ENCODE assay signal across 8 mouse cellular contexts in genomic region chr6:67036356-67036811, GRCm38 (mm10). TPM values are rescaled to one million over a fixed set of nuclear protein-coding genes. Genes with fewer than 3 reads are reported as not detected.
DNase-seq lines count a peak whose midpoint lies in the region; ATAC-seq and TF ChIP-seq lines count a peak whose summit lies in the region.

No protein-coding gene starts in this region.

- H3K4me3 ChIP-seq in bone marrow macrophage, adult 2 months (ENCODE audit: insufficient read depth, low read length) = peak overlapping the region; percentile 81
- H3K4me3 ChIP-seq in embryonic facial prominence, embryonic 15.5 days (replicated peaks) = peak overlapping the region; percentile 74
- peak overlapping the region; percentile 77 for H3K4me3 ChIP-seq in limb, embryonic 14.5 days (replicated peaks; ENCODE audit: low read length)
- H3K4me3 ChIP-seq in midbrain, embryonic 16.5 days (ENCODE audit: low read depth, low read length) = peak overlapping the region; percentile 84
- H3K4me3 ChIP-seq in spleen, adult 2 months (ENCODE audit: extremely low read depth, insufficient read depth, insufficient read length) = peak overlapping the region; percentile 82

- peak overlapping the region; percentile 64 for H3K27ac ChIP-seq in bone marrow macrophage, adult 2 months (ENCODE audit: insufficient read depth, low read depth, low read length)
- peak overlapping the region; percentile 84 for H3K27ac ChIP-seq in embryonic facial prominence, embryonic 15.5 days (replicated peaks)
- H3K27ac ChIP-seq in limb, embryonic 14.5 days (replicated peaks; ENCODE audit: low read depth, low read length) = peak overlapping the region; percentile 89
- H3K27ac ChIP-seq in midbrain, embryonic 16.5 days (ENCODE audit: low read length) = peak overlapping the region; percentile 92
- peak overlapping the region; percentile 68 for H3K27ac ChIP-seq in spleen, adult 2 months (ENCODE audit: insufficient read depth, low read length)

- WGBS in embryonic facial prominence, embryonic 15.5 days = 0% methylated on average over 29 of the region's 29 CpGs
- WGBS in limb, embryonic 14.5 days = 0% methylated on average over 29 of the region's 29 CpGs
- under 1% methylated on average over 27 of the region's 29 CpGs for WGBS in midbrain, embryonic 16.5 days
- under 1% methylated on average over 29 of the region's 29 CpGs for WGBS in spleen, adult 2 months

- no peaks in the 10 kb centered on the region for H3K36me3 ChIP-seq in embryonic facial prominence, embryonic 15.5 days
- H3K36me3 ChIP-seq in limb, embryonic 14.5 days (ENCODE audit: control insufficient read depth, insufficient read depth, low read length) = no peaks in the 10 kb centered on the region
- no peaks in the 10 kb centered on the region for H3K36me3 ChIP-seq in midbrain, embryonic 16.5 days (ENCODE audit: control insufficient read depth, insufficient read depth, low read length)
- H3K36me3 ChIP-seq in spleen, adult 2 months (ENCODE audit: control insufficient read depth, insufficient read depth, low read length) = peaks cover 5% of the 10 kb centered on the region; the same call in 1 of the 2 replicates

- peak; percentile 81 for DNase-seq in B cell, adult 2 months
- DNase-seq in heart, adult 9 months (ENCODE audit: low spot score in 2 of 2) = peak; percentile 85 to 87
- DNase-seq in kidney, adult 9 months = peak; percentile 94
- peak; percentile 83 for DNase-seq in limb, embryonic 14.5 days (ENCODE audit: low spot score)
- peak; percentile 47 to 80 for DNase-seq in spleen, adult 2 months (ENCODE audit: low read depth in 1 of 2, low spot score in 2 of 2)

- ATAC-seq in embryonic facial prominence, embryonic 15.5 days (ENCODE audit: insufficient number of reproducible peaks, low FRiP score, low TSS enrichment, low read depth) = peak; percentile 64
- ATAC-seq in limb, embryonic 14.5 days (ENCODE audit: low FRiP score, low read depth) = peak; percentile 75
- peak; percentile 81 for ATAC-seq in midbrain, embryonic 16.5 days

- H3K27me3 ChIP-seq in embryonic facial prominence, embryonic 15.5 days = no peaks in the 10 kb centered on the region
- no peaks in the 10 kb centered on the region for H3K27me3 ChIP-seq in limb, embryonic 14.5 days (ENCODE audit: control insufficient read depth, insufficient read depth, low read length)
- H3K27me3 ChIP-seq in midbrain, embryonic 16.5 days (ENCODE audit: control insufficient read depth, insufficient read depth, low read depth, low read length) = no peaks in the 10 kb centered on the region; the same call in 1 of the 2 replicates
- no peaks in the 10 kb centered on the region; the same call in 1 of the 2 replicates for H3K27me3 ChIP-seq in spleen, adult 2 months (ENCODE audit: control insufficient read depth, insufficient read depth, low read length)

- no peak for TF ChIP-seq POLR2A in bone marrow macrophage, adult 2 months (IDR thresholded peaks at IDR 0.05; ENCODE audit: borderline replicate concordance, low read depth, low read length)
- TF ChIP-seq POLR2A in limb, embryonic 14.5 days (IDR thresholded peaks at IDR 0.05; ENCODE audit: borderline replicate concordance, extremely low read depth, insufficient read depth, insufficient read length) = no peak
- TF ChIP-seq POLR2A in spleen, adult 2 months (IDR thresholded peaks at IDR 0.05; ENCODE audit: low read depth, low read length) = no peak

- H3K9me3 ChIP-seq in embryonic facial prominence, embryonic 15.5 days (replicated peaks) = no peaks in the 10 kb centered on the region
- H3K9me3 ChIP-seq in limb, embryonic 14.5 days (ENCODE audit: control insufficient read depth, low read length) = no peaks in the 10 kb centered on the region
- H3K9me3 ChIP-seq in midbrain, embryonic 16.5 days (replicated peaks; ENCODE audit: control insufficient read depth, low read length, poor library complexity, severe bottlenecking) = no peaks in the 10 kb centered on the region

- H3K9ac ChIP-seq in embryonic facial prominence, embryonic 15.5 days = peak overlapping the region; percentile 70
- H3K9ac ChIP-seq in limb, embryonic 14.5 days (ENCODE audit: low read depth, low read length, severe bottlenecking) = peak overlapping the region; percentile 80
- peak overlapping the region; percentile 84 for H3K9ac ChIP-seq in midbrain, embryonic 16.5 days (ENCODE audit: low read depth, low read length)

- peak; percentile 40; the same call in 1 of the 2 replicates for TF ChIP-seq CTCF in bone marrow macrophage, adult 2 months (IDR thresholded peaks at IDR 0.05; ENCODE audit: low read depth, low read length)
- peak; percentile 69; the same call in 1 of the 2 replicates for TF ChIP-seq CTCF in spleen, adult 2 months (IDR thresholded peaks at IDR 0.05; ENCODE audit: extremely low read depth, insufficient read depth, insufficient read length, insufficient replicate concordance)

- peaks cover 24% of the 10 kb centered on the region for H3K4me1 ChIP-seq in bone marrow macrophage, adult 2 months (ENCODE audit: control insufficient read depth, insufficient read depth, low read length)
- H3K4me1 ChIP-seq in embryonic facial prominence, embryonic 15.5 days = peaks cover 4% of the 10 kb centered on the region; the same call in 1 of the 2 replicates
- peaks cover 6% of the 10 kb centered on the region for H3K4me1 ChIP-seq in limb, embryonic 14.5 days (ENCODE audit: control insufficient read depth, insufficient read depth, low read length)
- peaks cover 21% of the 10 kb centered on the region for H3K4me1 ChIP-seq in midbrain, embryonic 16.5 days (ENCODE audit: control insufficient read depth, insufficient read depth, low read length)
- 0 out of 2 replicates have a peak, but pooled peaks cover 4% of the 10 kb centered on the region for H3K4me1 ChIP-seq in spleen, adult 2 months (ENCODE audit: control insufficient read depth, insufficient read depth, insufficient read length)

- peak overlapping the region; percentile 87 for H3K4me2 ChIP-seq in embryonic facial prominence, embryonic 15.5 days (replicated peaks)
- peak overlapping the region; percentile 67 for H3K4me2 ChIP-seq in limb, embryonic 14.5 days (replicated peaks; ENCODE audit: low read depth, low read length, severe bottlenecking)
- H3K4me2 ChIP-seq in midbrain, embryonic 16.5 days (ENCODE audit: low read length) = peak overlapping the region; percentile 65

RNA-seq across cellular contexts. Expression of gene Gadd45a, which starts 0.9 kb away (rescaled TPM):
- 11.6 and 14.6 TPM in 2 replicates for polyA plus RNA-seq in bone marrow macrophage, adult 2 months (2012; ENCODE audit: insufficient read depth, insufficient read length, missing spikeins)
- 14.9 and 18.5 TPM in 2 replicates for polyA plus RNA-seq in embryonic facial prominence, embryonic 15.5 days (2015; fragmentation: Nextera tagmentation; extraction: Ambion mirVana)
- polyA plus RNA-seq in limb, embryonic 14.5 days (2012; rRNA removed) = 18.6 and 20.3 TPM in 2 replicates
- 11.4 and 11.9 TPM in 2 replicates for polyA plus RNA-seq in limb, embryonic 14.5 days (2014; fragmentation: Nextera tagmentation; extraction: Ambion mirVana)
- polyA plus RNA-seq in midbrain, embryonic 16.5 days (2015; fragmentation: Nextera tagmentation; extraction: Ambion mirVana) = 15.1 and 17.6 TPM in 2 replicates
- polyA plus RNA-seq in spleen, adult 2 months (2012; rRNA removed) = 50.3 and 56.9 TPM in 2 replicates

Comparison
In these comparisons a context has a peak if more than half of its experiments do, and no peak if none do; other contexts are left out.
1. Peak in every context shown above with its lines: DNase-seq, ATAC-seq, H3K4me3 ChIP-seq and H3K27ac ChIP-seq.